Mouse (Mus musculus) liver, postnatal 0 days (tissue): ENCODE measurements around the gene Eci2.

Source experiments
- CTCF ChIP-seq: sonication (generic); IDR thresholded peaks from 2 replicates; pipeline ENCODE4 v1.5.1; 2016; ENCODE audit warnings: antibody characterized with exemption, low read depth
- EP300 ChIP-seq: IDR thresholded peaks from 2 replicates; pipeline ENCODE4 v1.6.1; 2016; ENCODE audit warnings: antibody characterized with exemption, low read depth, mild to moderate bottlenecking

- TF ChIP-seq CTCF: peak; percentile 37
- no peak for TF ChIP-seq EP300
These were observed 4.2 kb upstream of the Eci2 start for GRCm38 (mm10) chr13:35030979-35031683.
